Mouse (Mus musculus) small intestine, adult 2 months (tissue): ENCODE data around the gene Adcy4.

Experiments used
- CTCF ChIP-seq: fragments of 200-500 bp; IDR thresholded peaks from 2 replicates; pipeline ENCODE4 v1.5.1; 2012; ENCODE audit warnings: low read depth, mild to moderate bottlenecking, control low read depth, inconsistent platforms, low read length, moderate library complexity, mixed read lengths; ENCODE audit not compliant: insufficient replicate concordance, insufficient read length; ENCODE audit errors: extremely low read depth
- POLR2A ChIP-seq: fragments of 200-500 bp; IDR thresholded peaks from 2 replicates; pipeline ENCODE4 v1.6.1; 2012; ENCODE audit warnings: low read depth, mild to moderate bottlenecking, control low read depth, inconsistent platforms, low read length, moderate library complexity

DNA sequence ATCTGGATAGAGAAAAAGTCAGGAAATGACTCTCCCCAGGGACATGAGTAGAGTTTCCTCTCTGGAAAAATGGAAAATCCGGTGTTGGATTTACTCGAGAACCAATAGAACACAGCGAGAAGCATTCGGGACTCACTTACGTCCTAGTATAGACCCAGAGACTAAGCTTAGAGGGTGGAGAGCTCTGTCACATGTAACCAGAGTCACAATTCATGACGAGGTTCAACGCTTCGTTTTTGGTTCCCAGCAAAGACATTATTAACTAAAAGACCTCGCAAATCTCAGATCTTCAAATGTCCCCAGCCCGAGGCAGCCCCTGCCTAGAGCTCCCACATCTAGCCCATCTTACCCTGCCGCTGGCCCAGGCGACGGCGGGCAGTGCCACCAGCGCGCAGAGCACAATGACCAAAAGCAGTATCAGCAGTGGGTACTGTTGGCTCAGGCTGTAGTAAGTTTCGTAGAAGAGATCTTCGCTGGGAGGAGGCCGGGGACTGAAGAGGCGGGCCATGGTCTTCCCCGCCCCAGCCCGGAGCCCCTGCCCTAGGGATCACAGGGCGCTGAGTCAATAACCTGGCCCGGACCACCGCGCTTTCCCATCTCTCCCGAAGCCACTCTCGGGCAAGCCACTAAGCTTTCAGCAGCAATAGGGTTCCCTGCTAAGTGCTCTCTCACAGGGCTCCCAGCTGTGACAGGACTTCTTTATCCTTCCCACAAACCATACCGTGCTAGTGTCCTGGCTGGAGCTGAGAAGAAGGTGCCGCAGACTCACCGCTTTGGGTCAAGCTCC lies 531 bp downstream of the Adcy4 start:
- TF ChIP-seq POLR2A (no peak), CTCF (no peak)
